Mouse (Mus musculus) CD4-positive, CD25-positive, alpha-beta regulatory T cell, adult 4 months (primary cell): Measurements from ENCODE around the gene Mpv17l2. TPM values are rescaled to one million over a fixed set of nuclear protein-coding genes. Genes with fewer than 3 reads are reported as not detected.

Experiments
- ATAC-seq: one replicate; pipeline ENCODE4 v1.8.0; 2017
- polyA plus RNA-seq, 2 experiments: library from polyadenylated mRNA; unstranded; fragments of 100-300 nt; shearing (Covaris generic); gene quantifications; one replicate each; pipeline ENCODE4 v1.2.1; 2017

Mpv17l2 gene
- polyA plus RNA-seq, 2 experiments from 2014 or later, result 30.2 to 39.2 TPM

GRCm38 (mm10) chr8:70749097-70749674 lies 11.6 kb downstream of the Mpv17l2 start:
- ATAC-seq, result no peak

- ATAC-seq, result no peak
These were observed 12.3 kb downstream of the Mpv17l2 start for GRCm38 (mm10) chr8:70748246-70749096.

GRCm38 (mm10) chr8:70747211-70747890 lies 13.4 kb downstream of the Mpv17l2 start:
- ATAC-seq, result no peak

- ATAC-seq, result no peak
These were observed 14.1 kb downstream of the Mpv17l2 start for GRCm38 (mm10) chr8:70746676-70747075.

- no peak for ATAC-seq
These were observed 15.0 kb downstream of the Mpv17l2 start for GRCm38 (mm10) chr8:70745691-70746220.

- ATAC-seq, result peak; percentile 56
These were observed 15.9 kb downstream of the Mpv17l2 start for GRCm38 (mm10) chr8:70744806-70745205.

- peak; percentile 65 for ATAC-seq
These were observed 16.8 kb downstream of the Mpv17l2 start for GRCm38 (mm10) chr8:70743656-70744590.

GRCm38 (mm10) chr8:70742981-70743655 lies 17.6 kb downstream of the Mpv17l2 start:
- ATAC-seq, result peak; percentile 55

- ATAC-seq, result no peak
These were observed 18.6 kb downstream of the Mpv17l2 start for GRCm38 (mm10) chr8:70742176-70742575.

- ATAC-seq, result no peak
These were observed 19.1 kb downstream of the Mpv17l2 start for GRCm38 (mm10) chr8:70741661-70742060.

GRCm38 (mm10) chr8:70738211-70738610 lies 22.5 kb downstream of the Mpv17l2 start:
- ATAC-seq, result no peak

GRCm38 (mm10) chr8:70737705-70738104 lies 23.0 kb downstream of the Mpv17l2 start:
- no peak for ATAC-seq

- ATAC-seq, result no peak
These were observed 29.8 kb downstream of the Mpv17l2 start for GRCm38 (mm10) chr8:70730956-70731355.

GRCm38 (mm10) chr8:70729808-70730475 lies 30.8 kb downstream of the Mpv17l2 start:
- peak; percentile 75 for ATAC-seq

- ATAC-seq, result no peak
These were observed 34.0 kb downstream of the Mpv17l2 start for GRCm38 (mm10) chr8:70726721-70727120.

- no peak for ATAC-seq
These were observed 34.8 kb downstream of the Mpv17l2 start for GRCm38 (mm10) chr8:70725792-70726447.

- no peak for ATAC-seq
These were observed 36.5 kb downstream of the Mpv17l2 start for GRCm38 (mm10) chr8:70724216-70724615.

GRCm38 (mm10) chr8:70723486-70724210 lies 37.1 kb downstream of the Mpv17l2 start, which contains the start of gene Pde4c:
Gene Pde4c (plus strand): TSS chr8:70723720.
- ATAC-seq, result no peak

GRCm38 (mm10) chr8:70721601-70722000 lies 39.1 kb downstream of the Mpv17l2 start:
- ATAC-seq, result no peak
